Mouse (Mus musculus): ENCODE measurements around the gene Serpina1b.
"Not testable (repeated sequence)": the region's sequence is repeated elsewhere in the genome, so short reads cannot be mapped to it uniquely, and the experiment has no call there.

The Serpina1b gene

DNA sequence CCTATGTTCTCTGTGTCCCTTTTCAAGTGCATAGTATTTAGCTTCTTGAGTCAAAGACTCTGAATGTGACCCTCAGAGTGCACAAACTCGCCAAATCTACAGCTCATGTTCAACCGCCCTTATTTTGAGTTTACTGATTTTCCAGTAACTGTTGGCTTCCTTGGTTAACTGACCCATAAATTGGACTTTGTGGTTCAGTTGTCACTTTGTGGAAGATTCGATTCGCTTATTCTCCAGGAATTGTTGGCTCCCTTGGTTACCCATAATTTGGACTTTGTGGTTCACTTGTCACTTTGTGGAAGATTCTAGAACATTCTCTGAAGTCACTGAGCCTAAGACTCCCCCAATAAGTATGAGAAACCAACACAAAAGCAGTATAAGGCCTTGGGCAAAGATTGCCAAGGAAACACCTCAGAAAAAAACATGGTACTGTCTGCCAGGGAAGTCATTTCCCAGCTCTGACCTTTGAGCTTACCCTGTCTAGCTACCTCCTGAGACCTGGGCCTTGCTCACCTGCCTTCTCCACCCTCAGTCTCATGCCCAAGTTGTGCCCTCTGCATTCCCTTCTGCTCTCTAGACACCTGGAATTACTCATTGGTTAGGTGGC, 129.9 kb downstream of the Serpina1b start:
- DNase-seq (ENCODE audit: low spot score in 2 of 2) = no peak

DNA sequence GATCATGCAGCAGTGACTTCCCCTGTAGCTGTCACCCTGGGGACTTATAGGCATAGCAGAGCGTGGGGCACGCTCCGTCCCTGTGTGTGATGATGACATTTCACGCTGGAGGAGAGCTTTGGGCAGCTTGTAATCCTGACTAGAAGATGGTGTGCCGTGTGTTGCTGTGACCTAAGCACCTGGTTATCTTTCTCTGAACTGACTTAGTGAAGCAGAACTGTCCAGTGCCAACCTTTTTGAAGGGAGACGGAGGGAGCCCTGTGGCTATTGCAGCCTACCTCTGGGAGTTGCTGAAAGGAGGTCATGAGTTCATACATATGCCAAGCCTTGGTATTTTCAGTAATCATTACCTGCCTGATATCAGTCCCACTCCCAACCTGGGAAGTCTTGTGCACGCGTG, 134.7 kb downstream of the Serpina1b start, which contains the start of gene Serpina1f:
Gene Serpina1f, minus strand, starts transcription at position 101 of the 400 bp plus-strand sequence.
- DNase-seq (ENCODE audit: low spot score in 2 of 2) = no peak

DNA sequence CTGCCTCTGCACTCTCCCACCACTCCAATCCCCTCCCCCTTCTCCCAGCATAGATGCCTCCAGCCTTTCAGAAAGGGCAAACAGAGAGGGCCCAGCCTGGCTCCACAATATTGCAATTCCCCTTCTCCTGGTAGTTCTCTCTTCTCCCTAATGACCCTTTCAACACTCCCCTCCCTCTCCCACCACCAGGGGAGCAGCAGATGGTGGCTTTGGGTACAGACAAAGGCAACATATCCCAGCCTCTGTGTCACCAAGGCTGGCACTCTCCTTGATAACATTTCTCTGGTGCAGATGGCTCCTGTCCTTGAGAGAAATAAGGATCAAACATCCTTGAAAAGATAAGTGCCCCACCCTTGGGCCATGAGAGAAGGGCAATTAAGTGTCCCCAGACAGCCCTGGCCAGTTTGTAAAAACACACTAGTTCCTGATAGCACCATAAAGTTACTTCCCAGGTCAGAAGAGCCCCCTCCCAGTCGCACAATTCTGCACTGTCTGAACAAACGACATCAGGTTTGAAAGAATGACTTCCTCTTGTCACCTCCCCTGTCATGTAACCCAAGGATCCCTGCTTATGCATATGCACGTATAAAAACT, 141.9 kb downstream of the Serpina1b start:
- DNase-seq (ENCODE audit: low spot score in 2 of 2) = no peak

DNA sequence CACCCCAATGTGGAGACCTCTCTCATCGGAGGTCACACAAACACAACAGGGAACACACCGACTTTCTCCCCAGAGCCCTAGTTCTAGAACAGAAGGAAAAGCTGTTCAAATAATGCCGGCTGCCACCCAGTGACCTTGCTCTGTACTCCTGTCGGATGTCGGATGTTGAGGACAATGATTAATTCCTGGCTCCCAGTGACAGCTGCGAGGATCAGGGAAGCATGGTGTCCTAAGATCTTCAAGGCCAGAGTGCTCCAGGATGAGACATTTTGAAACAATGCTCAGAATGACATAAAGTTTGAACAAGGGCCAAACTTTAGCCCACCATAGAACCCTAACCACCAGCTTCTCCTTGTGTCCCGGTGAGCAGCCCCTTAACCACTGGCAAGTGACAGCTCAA, 143.2 kb downstream of the Serpina1b start:
- no peak for DNase-seq (ENCODE audit: low spot score in 2 of 2)

DNA sequence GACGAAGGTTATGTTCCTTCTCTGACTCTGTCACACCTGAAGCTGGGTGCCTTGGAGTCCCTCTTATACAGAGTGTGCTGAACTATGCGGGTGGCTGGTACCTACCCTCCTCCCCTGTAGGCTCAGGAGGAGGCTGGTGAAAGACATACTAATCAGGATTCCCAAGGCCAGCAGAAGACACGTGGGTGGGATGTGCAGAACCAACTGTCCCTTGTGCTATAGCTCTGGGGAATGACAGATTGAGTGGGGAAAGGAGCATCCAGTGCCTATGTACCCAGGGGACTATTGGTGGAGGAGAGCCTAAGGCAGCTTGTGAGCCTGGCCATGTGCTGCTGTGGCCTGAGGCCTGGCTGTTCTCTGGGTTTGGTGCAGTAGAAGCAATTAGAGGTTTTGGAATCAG, 144.1 kb downstream of the Serpina1b start:
- DNase-seq (ENCODE audit: low spot score in 2 of 2) = no peak

DNA sequence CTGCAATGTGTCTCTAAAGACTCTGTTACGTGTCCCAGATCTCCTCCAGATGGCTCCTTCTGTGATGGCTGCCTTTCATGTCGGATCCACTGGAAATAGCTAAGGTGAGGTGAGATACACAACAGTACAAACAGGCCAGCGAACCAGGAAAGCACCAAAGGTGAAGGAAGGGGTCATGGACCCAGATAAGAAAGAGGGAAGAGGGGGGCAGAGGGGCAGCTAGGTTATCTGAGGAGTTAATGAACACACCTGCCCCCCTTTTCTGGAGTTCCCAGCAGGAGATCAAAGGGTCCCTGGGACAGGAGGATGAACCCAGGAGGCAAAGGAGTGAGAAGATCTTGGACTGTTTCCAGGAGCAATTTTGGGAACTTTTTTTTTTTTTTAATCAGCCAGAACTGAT, 144.8 kb downstream of the Serpina1b start:
- DNase-seq (ENCODE audit: low spot score in 2 of 2) = no peak

DNA sequence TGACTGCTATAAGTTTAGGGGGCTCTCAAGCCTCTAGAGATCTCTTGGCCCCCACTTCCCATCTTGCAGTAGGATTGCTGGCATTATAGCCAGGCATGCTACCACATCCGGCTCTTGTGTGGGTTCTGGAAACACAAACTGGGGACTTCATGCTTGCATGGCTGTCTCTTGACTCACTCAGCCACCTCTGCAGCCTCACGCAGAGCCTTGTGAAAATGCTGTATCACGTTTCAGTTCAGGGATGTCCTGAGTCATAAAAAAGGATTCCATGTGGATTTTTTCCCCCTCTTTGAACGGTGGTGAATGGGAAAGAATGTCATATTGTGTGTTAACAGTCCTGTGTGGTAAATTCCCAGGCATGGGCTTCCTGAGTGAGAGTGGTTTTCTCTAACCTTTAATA, 146.4 kb downstream of the Serpina1b start:
- DNase-seq (ENCODE audit: low spot score in 2 of 2) = no peak

DNA sequence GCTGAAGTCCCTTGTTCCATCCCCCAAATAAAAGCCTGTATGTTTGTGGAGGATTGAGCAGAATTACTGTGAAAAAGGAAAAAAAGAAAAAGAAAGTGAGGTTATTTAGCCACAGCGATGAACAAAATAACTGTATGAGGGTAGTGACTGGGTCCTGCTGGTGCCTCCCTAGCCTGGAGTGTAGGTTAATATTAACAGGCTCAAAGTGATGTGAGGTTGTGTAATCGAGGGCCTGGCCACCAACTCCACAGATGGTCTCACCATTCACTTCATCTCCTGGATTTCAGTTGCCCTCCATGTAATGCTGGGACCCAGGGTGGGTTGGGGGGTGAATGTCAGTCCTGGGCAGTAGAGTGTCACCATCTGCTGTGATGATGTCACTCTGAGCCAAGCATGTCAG, 148.4 kb downstream of the Serpina1b start:
- no peak for DNase-seq (ENCODE audit: low spot score in 2 of 2)

DNA sequence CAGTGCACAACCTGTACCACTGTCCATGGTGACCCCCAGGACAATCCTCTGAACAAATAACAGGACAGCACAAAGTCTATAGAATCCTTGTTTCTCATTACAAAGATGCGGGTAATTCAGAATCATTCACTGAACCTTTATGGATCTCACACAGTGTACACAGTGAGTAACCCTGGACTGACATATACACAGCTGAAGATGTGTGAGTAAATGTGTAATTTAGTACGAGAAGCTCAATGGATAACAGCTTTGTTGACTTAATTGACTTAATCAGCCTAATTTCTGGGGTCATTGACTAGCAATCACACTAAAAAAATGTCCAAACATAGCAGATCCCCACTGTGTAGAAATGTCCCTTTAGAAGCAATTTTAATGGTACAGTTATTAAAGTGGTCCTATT, 149.0 kb downstream of the Serpina1b start:
- DNase-seq (ENCODE audit: low spot score in 2 of 2) = no peak

DNA sequence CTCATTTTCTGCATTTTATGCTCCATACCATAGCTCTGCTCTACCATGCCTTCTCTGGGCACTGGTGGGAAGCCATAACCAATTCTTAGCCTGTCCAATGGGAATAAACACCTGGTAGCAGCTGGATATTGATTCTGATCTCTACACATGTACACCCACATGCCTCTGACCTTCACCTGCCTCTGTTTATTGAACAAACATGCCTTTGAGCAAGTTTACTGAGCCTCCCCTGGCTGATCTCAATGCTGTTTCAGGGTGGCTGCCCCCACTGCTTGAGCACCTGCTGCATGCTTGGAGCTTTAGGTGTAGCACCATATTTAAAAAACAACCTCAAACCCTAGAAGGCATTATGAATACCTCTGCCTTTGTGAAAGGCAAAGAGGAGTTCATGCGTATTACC, 150.3 kb downstream of the Serpina1b start:
- not testable (repeated sequence) for DNase-seq (ENCODE audit: low spot score in 2 of 2)
